In the genomic region with DNA sequence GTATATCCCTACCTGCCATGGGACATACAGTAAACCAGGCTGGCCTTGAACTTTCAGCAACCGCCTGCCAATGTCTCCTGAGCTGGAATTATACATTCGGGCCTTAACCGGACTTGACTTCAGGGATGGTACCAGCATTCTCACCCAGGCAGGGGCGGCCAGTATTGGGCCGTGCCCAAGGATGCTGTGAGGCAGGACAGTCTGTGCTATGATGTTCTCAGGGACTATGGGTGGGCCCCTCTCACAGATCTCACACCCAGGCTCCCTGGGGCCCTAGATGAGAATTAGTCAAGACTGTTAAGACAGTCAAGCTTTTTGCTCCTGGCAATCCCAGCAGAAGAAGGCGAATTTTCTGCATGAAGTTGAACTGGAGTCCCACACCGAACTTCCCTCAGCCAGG, we compare ENCODE assay signal across 19 mouse cellular contexts.
"Had no signal": no experiment of that assay in that cellular context is flagged by ENCODE, and none has a peak within 500 bp of the region (broad histone marks: within the 10 kb centered on the region; RNA-seq: fewer than 3 reads in every experiment).

No protein-coding gene starts in this region.

- H3K4me3 ChIP-seq: limb, embryonic 12.5 days; limb, embryonic 15.5 days; midbrain, embryonic 12.5 days; midbrain, embryonic 15.5 days; neural tube, embryonic 12.5 days; neural tube, embryonic 15.5 days had no signal

- H3K9me3 ChIP-seq: limb, embryonic 12.5 days; limb, embryonic 15.5 days; midbrain, embryonic 12.5 days; midbrain, embryonic 15.5 days; neural tube, embryonic 12.5 days; neural tube, embryonic 15.5 days had no signal

- DNase-seq: kidney, postnatal 14 days; kidney, postnatal 4 days; left cerebral cortex, postnatal 4 days; liver, postnatal 0 days; lung, embryonic 14.5 days; right cerebral cortex, adult 18-20 months; right cerebral cortex, postnatal 14 days; right cerebral cortex, postnatal 4 days; spleen, adult 18-20 months; thymus, adult 18-20 months; thymus, postnatal 36 days had no signal

- H3K9ac ChIP-seq: limb, embryonic 12.5 days; limb, embryonic 15.5 days; liver, embryonic 14.5 days; liver, postnatal 0 days; lung, embryonic 14.5 days; midbrain, embryonic 12.5 days; midbrain, embryonic 15.5 days; neural tube, embryonic 12.5 days; neural tube, embryonic 15.5 days had no signal

- H3K36me3 ChIP-seq: limb, embryonic 12.5 days; limb, embryonic 15.5 days; midbrain, embryonic 12.5 days; midbrain, embryonic 15.5 days; neural tube, embryonic 12.5 days; neural tube, embryonic 15.5 days had no signal

- H3K27ac ChIP-seq: limb, embryonic 12.5 days; limb, embryonic 15.5 days; liver, embryonic 14.5 days; macrophage; midbrain, embryonic 12.5 days; midbrain, embryonic 15.5 days; neural tube, embryonic 12.5 days; neural tube, embryonic 15.5 days had no signal

- H3K27me3 ChIP-seq: limb, embryonic 15.5 days; midbrain, embryonic 12.5 days; midbrain, embryonic 15.5 days; neural tube, embryonic 12.5 days; neural tube, embryonic 15.5 days had no signal
